Mouse (Mus musculus) MN1 (cell line): ENCODE measurements around the gene Eml6.
A peak's percentile ranks its signal among the peaks of the same experiment; 100 is the strongest.
"Not testable (repeated sequence)": the region's sequence is repeated elsewhere in the genome, so short reads cannot be mapped to it uniquely, and the experiment has no call there.

Experiments
- DNase-seq: peaks from one replicate; pipeline ENCODE4 v3.0.0-alpha.2; 2016; ENCODE audit warnings: low spot score

Eml6 gene

GRCm38 (mm10) chr11:30025835-30026472 is at the start of gene Eml6:
TSS of gene Eml6 (minus strand) at chr11:30026033.
- DNase-seq, result peak; percentile 100

- peak; percentile 24 for DNase-seq
Measured at GRCm38 (mm10) chr11:30057299-30057698, 31.5 kb upstream of the Eml6 start.

- DNase-seq, result no peak
Measured at GRCm38 (mm10) chr11:30025144-30025543, 689 bp downstream of the Eml6 start.

DNA sequence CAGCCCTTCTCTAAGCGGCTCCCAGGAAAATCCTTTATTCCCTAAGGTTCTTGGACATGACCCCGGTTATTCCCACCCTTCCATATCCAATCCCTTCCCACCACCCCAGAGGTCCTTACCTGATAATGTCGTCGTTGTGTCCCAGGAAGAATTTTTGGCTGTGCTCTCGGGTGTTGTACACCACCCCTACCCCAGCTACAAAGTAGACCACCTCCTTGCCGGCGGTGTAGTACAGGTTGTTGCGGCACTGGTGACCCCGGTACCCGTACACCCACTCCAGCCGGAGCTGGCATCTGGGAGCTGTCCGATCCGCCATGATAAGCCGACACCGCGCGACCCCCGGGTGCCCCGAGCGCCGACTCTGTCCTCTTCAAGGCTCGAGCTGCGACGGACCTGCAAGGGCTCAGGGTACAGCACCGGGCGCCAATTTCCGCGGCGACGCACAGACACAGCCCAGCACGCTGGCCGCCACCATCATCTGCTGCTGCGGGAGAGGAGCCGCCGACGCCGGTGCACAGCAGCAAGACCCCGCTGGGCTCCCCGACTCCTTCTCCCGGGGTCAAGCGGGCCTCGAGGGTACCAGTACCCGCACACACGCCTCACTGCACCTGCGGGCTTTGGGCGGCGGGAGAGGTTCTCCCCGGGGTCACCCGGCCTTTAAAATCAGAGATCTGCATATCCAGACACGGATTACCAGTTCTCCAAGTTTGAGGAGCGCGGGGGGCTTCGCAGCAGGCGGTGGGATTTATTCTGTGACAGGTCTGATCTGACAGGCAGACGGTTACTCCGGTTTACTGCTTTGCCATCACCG is 1.4 kb downstream of the Eml6 start:
- DNase-seq, result peak; percentile 58

- DNase-seq, result no peak
Measured at GRCm38 (mm10) chr11:29986257-29986656, 39.6 kb downstream of the Eml6 start.

DNA sequence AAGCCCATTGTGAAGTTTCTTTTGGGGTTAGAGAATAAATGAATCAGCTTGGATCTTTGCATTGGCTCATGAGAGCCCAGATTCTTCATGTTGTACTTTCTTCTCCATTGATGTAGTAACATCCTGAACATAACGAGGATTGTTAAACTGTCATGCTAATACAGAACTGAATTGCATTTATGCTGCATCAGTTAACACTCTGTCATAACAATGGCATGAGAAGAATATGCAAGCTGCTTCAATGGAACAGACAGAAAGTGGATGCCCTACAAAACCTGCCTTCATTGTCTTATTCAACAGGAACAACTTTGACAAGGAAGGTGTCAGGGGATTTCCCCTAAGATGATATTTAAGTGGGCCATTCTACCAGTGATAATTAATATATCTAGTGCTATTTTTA is 57.0 kb downstream of the Eml6 start:
- no peak for DNase-seq

DNA sequence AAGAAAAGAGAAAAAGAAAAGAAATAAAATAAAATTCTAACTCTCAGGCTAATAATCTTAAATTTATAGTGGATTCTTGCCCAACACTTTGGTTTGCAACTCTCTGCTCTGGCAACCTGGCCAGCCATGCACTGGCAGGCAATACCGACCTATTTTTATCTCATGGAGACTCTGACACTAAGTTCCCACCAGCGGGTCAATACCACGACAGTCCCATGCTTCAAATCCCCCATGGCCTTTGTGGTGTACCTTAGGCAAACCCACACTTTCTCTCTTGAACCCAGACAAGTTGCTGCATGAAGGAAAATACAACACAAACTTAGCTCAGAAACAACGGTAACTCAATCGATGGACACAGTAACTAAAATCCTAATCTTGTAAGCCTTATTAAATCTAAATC is 66.5 kb downstream of the Eml6 start:
- DNase-seq, result no peak

DNA sequence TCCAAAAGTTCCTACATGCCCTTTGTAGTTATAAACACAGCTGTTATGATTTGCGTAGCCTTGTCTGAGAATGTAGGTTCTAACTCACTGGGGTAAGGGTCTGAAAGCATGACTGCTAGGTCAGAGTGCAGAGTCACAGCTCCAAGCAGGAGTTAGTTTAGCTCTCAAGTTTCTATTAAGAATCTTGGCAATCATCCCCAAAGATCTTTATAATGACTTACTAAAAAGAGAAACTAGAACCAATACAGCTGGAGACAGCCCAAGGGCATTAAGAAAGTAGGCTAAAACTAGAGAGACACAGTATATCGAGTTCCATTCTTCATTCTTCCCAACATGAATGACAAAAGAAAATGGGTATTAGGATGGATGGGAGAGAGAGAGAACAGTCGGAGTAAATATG is 81.2 kb downstream of the Eml6 start:
- DNase-seq, result no peak

DNA sequence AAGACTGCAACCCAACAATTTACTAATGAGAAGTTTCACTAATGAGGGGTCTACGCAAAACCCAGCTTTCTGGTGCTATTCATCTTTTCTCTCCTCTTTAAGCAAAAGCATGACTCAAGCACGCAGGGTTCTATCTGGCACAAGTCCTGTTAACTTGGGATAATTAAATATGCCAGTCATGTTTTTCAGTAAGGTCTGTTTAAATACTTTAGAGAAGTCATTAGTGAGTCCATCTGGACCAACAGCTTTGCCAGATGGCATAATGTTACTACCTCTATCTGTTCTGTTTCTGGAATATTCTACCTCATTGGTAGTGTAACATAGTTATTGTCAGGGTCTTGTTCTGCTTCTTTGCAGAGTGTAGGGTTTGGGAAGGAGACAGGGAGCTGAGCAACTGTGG is 101.5 kb downstream of the Eml6 start:
- DNase-seq, result peak; percentile 85

GRCm38 (mm10) chr11:29923851-29924250 is 102.0 kb downstream of the Eml6 start:
- DNase-seq, result no peak

DNA sequence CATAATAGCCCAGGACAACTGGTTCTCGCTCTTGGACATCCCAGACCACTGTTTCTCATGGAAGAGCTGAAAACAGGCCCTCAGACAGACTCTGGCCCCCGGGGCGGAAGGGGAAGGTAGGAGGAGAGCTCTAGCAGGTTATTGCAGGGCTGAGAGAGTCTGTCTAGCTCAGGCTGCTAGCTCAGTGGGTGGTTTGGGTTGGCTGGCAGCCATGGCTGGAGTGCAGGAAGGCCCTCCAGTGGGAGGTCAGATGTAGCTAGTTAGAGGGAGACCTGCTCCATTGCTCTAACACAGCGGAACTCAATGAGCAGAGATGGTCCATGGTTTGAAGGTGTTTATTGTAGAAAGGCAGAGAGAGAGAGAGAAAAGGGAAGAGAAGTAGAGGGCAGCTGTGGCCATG is 112.7 kb downstream of the Eml6 start:
- DNase-seq, result no peak

DNA sequence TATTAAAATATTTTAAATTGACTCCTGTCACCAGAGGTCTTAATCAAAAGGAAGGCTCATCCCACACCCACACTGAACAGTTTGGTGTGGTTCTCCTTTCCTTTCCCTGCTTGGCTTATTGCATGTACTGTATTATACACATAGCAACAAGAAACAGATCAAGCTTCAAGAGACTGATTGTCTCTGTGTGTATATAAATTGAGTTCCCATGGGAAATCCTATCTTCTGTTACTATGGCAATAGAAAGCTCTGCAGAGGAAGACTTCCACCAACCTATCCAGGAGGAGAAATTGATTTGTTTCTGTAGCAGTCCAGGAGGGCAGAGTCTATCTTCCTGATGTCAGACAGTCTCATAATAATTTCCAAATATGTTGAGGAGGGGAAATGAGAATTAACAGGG is 116.5 kb downstream of the Eml6 start:
- peak; percentile 71 for DNase-seq

DNA sequence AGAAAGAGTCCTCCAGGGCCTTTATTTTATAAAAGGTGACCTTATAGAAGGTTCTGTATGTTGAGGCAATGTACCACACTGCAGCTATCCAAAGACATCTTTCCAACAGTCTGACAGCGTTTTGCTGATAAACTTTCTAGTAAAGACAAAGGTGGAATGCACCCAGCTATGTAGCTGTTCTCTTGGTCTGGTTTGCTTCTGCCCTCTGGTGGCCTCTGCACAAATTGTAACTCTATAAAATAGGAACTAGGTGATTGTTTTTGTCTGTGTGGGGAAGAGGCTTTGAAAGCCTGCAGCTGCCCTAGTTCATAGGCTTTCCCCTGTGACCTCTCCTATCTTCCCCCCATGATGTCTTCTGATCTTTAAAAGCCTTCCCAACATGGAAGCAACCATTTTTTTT is 140.7 kb downstream of the Eml6 start:
- DNase-seq, result peak; percentile 84

DNA sequence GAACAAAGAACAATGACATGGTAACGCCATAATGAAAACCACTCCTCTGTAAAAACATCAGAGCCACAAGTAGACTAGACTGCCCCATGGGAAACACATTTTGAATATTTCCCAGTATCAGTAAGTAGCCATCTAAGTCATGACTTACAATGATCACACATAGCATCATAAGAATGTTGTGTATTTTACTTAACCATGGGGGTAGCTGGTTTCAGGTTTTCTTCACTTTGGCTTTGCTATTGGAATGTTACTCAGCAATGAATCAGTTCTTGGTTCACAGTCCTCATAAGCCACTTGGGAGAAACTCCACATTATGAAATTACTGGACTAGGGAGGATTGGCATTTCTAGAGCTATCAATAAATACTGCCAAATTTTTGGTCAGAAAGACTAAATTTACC is 141.5 kb downstream of the Eml6 start:
- no peak for DNase-seq

DNA sequence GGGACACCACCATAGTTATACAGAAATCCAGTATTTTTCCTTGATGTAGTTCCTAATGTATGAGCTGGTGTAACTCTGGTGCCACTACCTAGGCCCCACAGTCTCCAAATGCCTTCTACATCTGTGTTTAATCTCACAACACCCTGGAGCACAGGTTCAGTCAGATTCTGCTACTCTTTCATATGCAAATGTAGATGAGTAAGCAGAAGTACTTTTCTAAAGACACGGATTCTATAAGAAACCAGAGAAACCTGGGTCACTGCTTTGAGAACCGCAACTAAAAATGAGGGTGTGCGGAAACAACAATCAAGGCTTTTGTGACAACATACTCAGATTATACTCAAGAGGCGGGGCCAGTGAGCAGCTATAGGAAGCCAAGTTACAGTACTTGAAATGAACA is 142.8 kb downstream of the Eml6 start:
- no peak for DNase-seq

- DNase-seq, result no peak
Measured at GRCm38 (mm10) chr11:29879641-29880040, 146.2 kb downstream of the Eml6 start.

GRCm38 (mm10) chr11:29877981-29878380 is 147.9 kb downstream of the Eml6 start:
- no peak for DNase-seq

GRCm38 (mm10) chr11:29877280-29877679 is 148.6 kb downstream of the Eml6 start:
- DNase-seq, result peak; percentile 75

- DNase-seq, result not testable (repeated sequence)
Measured at GRCm38 (mm10) chr11:29874781-29875180, 151.1 kb downstream of the Eml6 start.

- DNase-seq, result no peak
Measured at GRCm38 (mm10) chr11:29870174-29870573, 155.7 kb downstream of the Eml6 start.

DNA sequence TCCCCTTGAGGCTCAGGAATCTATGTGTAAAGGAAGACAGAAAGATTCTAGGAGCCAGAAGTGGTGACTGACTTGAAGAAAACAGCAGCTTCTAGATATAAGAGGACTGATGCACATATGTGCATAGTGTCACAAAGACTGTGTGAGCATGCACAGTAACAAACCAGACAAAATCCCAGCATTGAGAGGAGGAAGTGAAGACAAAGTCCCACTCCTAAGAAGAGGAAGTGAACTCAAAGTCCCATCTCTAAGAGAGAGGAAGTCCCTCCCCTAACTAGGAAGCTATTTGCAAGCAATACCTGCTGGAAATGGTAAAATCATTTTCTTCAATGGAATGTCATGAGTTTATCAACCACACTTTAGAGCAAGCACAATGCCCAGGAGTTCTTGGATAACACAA is 161.6 kb downstream of the Eml6 start:
- DNase-seq, result no peak

- DNase-seq, result peak; percentile 78
Measured at GRCm38 (mm10) chr11:29861750-29862397, 164.0 kb downstream of the Eml6 start.

GRCm38 (mm10) chr11:29861040-29861439 is 164.8 kb downstream of the Eml6 start:
- no peak for DNase-seq
